Mouse (Mus musculus): ENCODE data around the gene Ube2q1. TPM values are rescaled to one million over a fixed set of nuclear protein-coding genes. Genes with fewer than 3 reads are reported as not detected.

Ube2q1 gene
- polyA plus RNA-seq, 1 experiment from 2014 or later, result 3.3 TPM

GRCm38 (mm10) chr3:89780102-89780501 lies 6.7 kb downstream of the Ube2q1 start:
- H3K4me3 ChIP-seq (ENCODE audit: low read depth, low read length), result no peak overlapping the region
- H3K9ac ChIP-seq (ENCODE audit: low read depth, low read length), result no peak overlapping the region
- ATAC-seq (ENCODE audit: low read depth), result no peak
- H3K4me2 ChIP-seq (ENCODE audit: low read depth, low read length), result no peak overlapping the region
- no peaks in the 10 kb centered on the region for H3K9me3 ChIP-seq (replicated peaks; ENCODE audit: control insufficient read depth, low read length)
- 64% methylated on average over 4 of the region's 4 CpGs for WGBS (ENCODE audit: insufficient replicate concordance)
- peaks cover 4% of the 10 kb centered on the region for H3K4me1 ChIP-seq (ENCODE audit: control insufficient read depth, low read depth, low read length)
- H3K27me3 ChIP-seq (ENCODE audit: control insufficient read depth, insufficient read depth, low read depth, low read length), result no peaks in the 10 kb centered on the region
- H3K27ac ChIP-seq (ENCODE audit: low read length), result no peak overlapping the region
- H3K36me3 ChIP-seq (ENCODE audit: control insufficient read depth, insufficient read depth), result peaks cover 44% of the 10 kb centered on the region

DNA sequence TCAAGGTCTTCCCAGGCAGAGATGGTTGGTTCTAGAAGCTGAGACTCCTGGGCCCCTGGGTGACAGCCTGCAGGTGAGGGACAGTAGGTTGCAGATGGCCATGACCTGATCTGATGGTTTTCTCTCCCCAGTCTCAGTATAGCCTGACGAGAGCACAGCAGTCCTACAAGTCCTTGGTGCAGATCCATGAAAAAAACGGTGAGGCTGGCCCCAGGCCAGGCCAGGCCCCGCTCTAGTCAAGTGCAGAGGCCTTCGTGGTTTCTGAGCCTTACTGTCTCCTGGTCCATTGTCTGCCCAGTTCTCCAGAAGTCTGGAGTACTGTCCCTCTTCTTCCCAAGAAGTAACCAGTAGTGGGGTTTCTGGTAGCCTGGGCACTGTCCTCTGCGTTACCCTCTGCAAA lies 8.2 kb downstream of the Ube2q1 start:
- H3K4me3 ChIP-seq (ENCODE audit: low read depth, low read length), result no peak overlapping the region
- no peaks in the 10 kb centered on the region for H3K4me1 ChIP-seq (ENCODE audit: control insufficient read depth, low read depth, low read length)
- H3K27me3 ChIP-seq (ENCODE audit: control insufficient read depth, insufficient read depth, low read depth, low read length), result no peaks in the 10 kb centered on the region
- no peak overlapping the region for H3K4me2 ChIP-seq (ENCODE audit: low read depth, low read length)
- 73% methylated on average over 5 of the region's 5 CpGs for WGBS (ENCODE audit: insufficient replicate concordance)
- H3K36me3 ChIP-seq (ENCODE audit: control insufficient read depth, insufficient read depth), result peaks cover 39% of the 10 kb centered on the region
- no peak overlapping the region for H3K27ac ChIP-seq (ENCODE audit: low read length)
- no peak overlapping the region for H3K9ac ChIP-seq (ENCODE audit: low read depth, low read length)
- no peak for ATAC-seq (ENCODE audit: low read depth)
- H3K9me3 ChIP-seq (replicated peaks; ENCODE audit: control insufficient read depth, low read length), result no peaks in the 10 kb centered on the region

- no peaks in the 10 kb centered on the region; the same call in 1 of the 2 replicates for H3K27me3 ChIP-seq (ENCODE audit: control insufficient read depth, insufficient read depth, low read depth, low read length)
- peak; percentile 62 for ATAC-seq (ENCODE audit: low read depth)
- no peaks in the 10 kb centered on the region for H3K4me1 ChIP-seq (ENCODE audit: control insufficient read depth, low read depth, low read length)
- H3K4me2 ChIP-seq (ENCODE audit: low read depth, low read length), result peak overlapping the region; percentile 38
- no peak overlapping the region for H3K27ac ChIP-seq (ENCODE audit: low read length)
- peaks cover 13% of the 10 kb centered on the region for H3K36me3 ChIP-seq (ENCODE audit: control insufficient read depth, insufficient read depth)
- H3K4me3 ChIP-seq (ENCODE audit: low read depth, low read length), result no peak overlapping the region
- H3K9ac ChIP-seq (ENCODE audit: low read depth, low read length), result no peak overlapping the region
- WGBS (ENCODE audit: insufficient replicate concordance), result 16% methylated on average over 11 of the region's 11 CpGs
- H3K9me3 ChIP-seq (replicated peaks; ENCODE audit: control insufficient read depth, low read length), result no peaks in the 10 kb centered on the region
Observed at GRCm38 (mm10) chr3:89784991-89785753, 11.8 kb downstream of the Ube2q1 start.

DNA sequence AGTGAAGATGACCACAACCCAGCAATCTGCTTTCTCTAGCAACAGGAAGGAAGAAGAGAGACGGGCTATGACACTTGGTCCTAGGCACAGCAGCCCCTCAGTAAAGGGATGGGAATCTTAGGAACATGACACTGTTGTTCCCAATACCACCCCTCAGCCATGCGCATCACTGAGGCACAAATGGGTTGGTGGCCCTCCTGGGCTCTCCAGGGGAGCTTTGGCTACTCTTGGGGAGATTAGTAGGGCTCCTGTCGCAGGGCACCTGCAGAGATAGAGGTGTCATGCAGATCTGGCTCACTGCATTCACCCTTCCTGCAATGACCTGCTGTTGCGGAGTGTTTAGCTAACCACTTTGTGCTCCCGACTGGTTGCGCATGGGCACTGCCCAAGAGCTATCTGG lies 12.9 kb downstream of the Ube2q1 start:
- H3K27me3 ChIP-seq (ENCODE audit: control insufficient read depth, insufficient read depth, low read depth, low read length), result no peaks in the 10 kb centered on the region; the same call in 1 of the 2 replicates
- no peak for ATAC-seq (ENCODE audit: low read depth)
- H3K27ac ChIP-seq (ENCODE audit: low read length), result no peak overlapping the region
- no peak overlapping the region for H3K9ac ChIP-seq (ENCODE audit: low read depth, low read length)
- H3K4me3 ChIP-seq (ENCODE audit: low read depth, low read length), result no peak overlapping the region
- no peak overlapping the region for H3K4me2 ChIP-seq (ENCODE audit: low read depth, low read length)
- no peaks in the 10 kb centered on the region for H3K9me3 ChIP-seq (replicated peaks; ENCODE audit: control insufficient read depth, low read length)
- no peaks in the 10 kb centered on the region for H3K4me1 ChIP-seq (ENCODE audit: control insufficient read depth, low read depth, low read length)
- WGBS (ENCODE audit: insufficient replicate concordance), result 70% methylated on average over 6 of the region's 6 CpGs
- H3K36me3 ChIP-seq (ENCODE audit: control insufficient read depth, insufficient read depth), result peaks cover 8% of the 10 kb centered on the region; the same call in 1 of the 2 replicates

- Histone ChIP-seq H3K4me3 (ENCODE audit: low read depth, low read length) (no peak overlapping the region), H3K27ac (ENCODE audit: low read length) (no peak overlapping the region), H3K36me3 (ENCODE audit: control insufficient read depth, insufficient read depth) (no peaks in the 10 kb centered on the region), H3K4me2 (ENCODE audit: low read depth, low read length) (no peak overlapping the region), H3K27me3 (ENCODE audit: control insufficient read depth, insufficient read depth, low read depth, low read length) (no peaks in the 10 kb centered on the region; the same call in 1 of the 2 replicates), H3K4me1 (ENCODE audit: control insufficient read depth, low read depth, low read length) (no peaks in the 10 kb centered on the region), H3K9ac (ENCODE audit: low read depth, low read length) (no peak overlapping the region), H3K9me3 (replicated peaks; ENCODE audit: control insufficient read depth, low read length) (no peaks in the 10 kb centered on the region)
- no peak for ATAC-seq (ENCODE audit: low read depth)
- WGBS (ENCODE audit: insufficient replicate concordance), result 64% methylated on average over 16 of the region's 16 CpGs
Observed at GRCm38 (mm10) chr3:89788680-89789352, 15.4 kb downstream of the Ube2q1 start.

DNA sequence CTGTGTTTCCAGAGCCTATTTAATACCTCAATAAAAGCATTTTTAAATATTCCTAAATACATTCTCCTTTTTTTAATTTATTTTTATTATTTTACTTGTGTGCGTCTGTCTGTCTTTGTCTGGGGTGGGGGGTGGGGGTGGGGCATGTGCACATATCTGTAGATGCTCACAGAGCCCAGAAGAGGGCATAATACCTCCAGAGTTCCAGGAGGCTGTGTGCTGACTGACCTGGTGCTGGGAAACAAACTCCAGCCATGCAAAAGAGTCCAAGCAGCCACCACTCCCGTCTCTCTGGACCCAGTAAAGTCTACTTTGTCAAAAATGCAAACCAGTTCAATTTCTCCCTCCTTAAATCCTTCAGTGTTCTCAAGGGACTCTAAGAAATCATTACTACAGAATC lies 21.2 kb downstream of the Ube2q1 start:
- H3K9me3 ChIP-seq (replicated peaks; ENCODE audit: control insufficient read depth, low read length), result no peaks in the 10 kb centered on the region
- no peak overlapping the region for H3K27ac ChIP-seq (ENCODE audit: low read length)
- H3K4me3 ChIP-seq (ENCODE audit: low read depth, low read length), result no peak overlapping the region
- no peaks in the 10 kb centered on the region for H3K27me3 ChIP-seq (ENCODE audit: control insufficient read depth, insufficient read depth, low read depth, low read length)
- H3K36me3 ChIP-seq (ENCODE audit: control insufficient read depth, insufficient read depth), result no peaks in the 10 kb centered on the region
- no peak for ATAC-seq (ENCODE audit: low read depth)
- WGBS (ENCODE audit: insufficient replicate concordance), result 57% methylated on average over 2 of the region's 2 CpGs
- H3K4me2 ChIP-seq (ENCODE audit: low read depth, low read length), result no peak overlapping the region
- H3K4me1 ChIP-seq (ENCODE audit: control insufficient read depth, low read depth, low read length), result no peaks in the 10 kb centered on the region
- no peak overlapping the region for H3K9ac ChIP-seq (ENCODE audit: low read depth, low read length)

- H3K27ac ChIP-seq (ENCODE audit: low read length), result no peak overlapping the region
- no peak for ATAC-seq (ENCODE audit: low read depth)
- no peak overlapping the region for H3K9ac ChIP-seq (ENCODE audit: low read depth, low read length)
- no peaks in the 10 kb centered on the region for H3K27me3 ChIP-seq (ENCODE audit: control insufficient read depth, insufficient read depth, low read depth, low read length)
- WGBS (ENCODE audit: insufficient replicate concordance), result 52% methylated on average over 5 of the region's 5 CpGs
- H3K9me3 ChIP-seq (replicated peaks; ENCODE audit: control insufficient read depth, low read length), result no peaks in the 10 kb centered on the region
- H3K36me3 ChIP-seq (ENCODE audit: control insufficient read depth, insufficient read depth), result no peaks in the 10 kb centered on the region
- no peaks in the 10 kb centered on the region for H3K4me1 ChIP-seq (ENCODE audit: control insufficient read depth, low read depth, low read length)
- H3K4me3 ChIP-seq (ENCODE audit: low read depth, low read length), result no peak overlapping the region
- H3K4me2 ChIP-seq (ENCODE audit: low read depth, low read length), result no peak overlapping the region
Observed at GRCm38 (mm10) chr3:89795746-89796145, 22.3 kb downstream of the Ube2q1 start.

DNA sequence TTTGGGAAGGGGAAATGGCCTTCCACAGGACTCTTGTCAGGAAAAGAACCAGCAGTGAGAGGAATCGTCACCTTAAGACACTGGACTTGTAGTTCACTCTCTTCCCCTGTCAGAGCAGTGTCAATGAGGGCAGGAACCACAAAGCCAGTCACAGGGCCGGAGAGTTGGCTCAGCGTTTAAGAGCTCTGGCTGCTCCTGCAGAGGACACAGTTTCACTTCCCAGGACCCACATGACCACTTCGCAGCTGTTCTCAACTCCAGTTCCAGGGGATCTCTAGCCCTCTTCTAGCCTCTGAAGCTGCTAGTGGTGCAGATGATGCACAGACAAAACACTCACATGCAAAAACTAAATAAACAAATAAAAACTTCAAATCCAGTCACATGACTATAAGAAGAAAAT lies 22.9 kb downstream of the Ube2q1 start:
- Histone ChIP-seq H3K4me2 (ENCODE audit: low read depth, low read length) (no peak overlapping the region), H3K4me1 (ENCODE audit: control insufficient read depth, low read depth, low read length) (no peaks in the 10 kb centered on the region), H3K27ac (ENCODE audit: low read length) (no peak overlapping the region), H3K9ac (ENCODE audit: low read depth, low read length) (no peak overlapping the region), H3K9me3 (replicated peaks; ENCODE audit: control insufficient read depth, low read length) (no peaks in the 10 kb centered on the region), H3K4me3 (ENCODE audit: low read depth, low read length) (no peak overlapping the region), H3K36me3 (ENCODE audit: control insufficient read depth, insufficient read depth) (no peaks in the 10 kb centered on the region), H3K27me3 (ENCODE audit: control insufficient read depth, insufficient read depth, low read depth, low read length) (no peaks in the 10 kb centered on the region)
- WGBS (ENCODE audit: insufficient replicate concordance), result 18% methylated on average over 4 of the region's 4 CpGs
- ATAC-seq (ENCODE audit: low read depth), result 0 out of 2 replicates have a peak, but pooled peaks have one; percentile 32

DNA sequence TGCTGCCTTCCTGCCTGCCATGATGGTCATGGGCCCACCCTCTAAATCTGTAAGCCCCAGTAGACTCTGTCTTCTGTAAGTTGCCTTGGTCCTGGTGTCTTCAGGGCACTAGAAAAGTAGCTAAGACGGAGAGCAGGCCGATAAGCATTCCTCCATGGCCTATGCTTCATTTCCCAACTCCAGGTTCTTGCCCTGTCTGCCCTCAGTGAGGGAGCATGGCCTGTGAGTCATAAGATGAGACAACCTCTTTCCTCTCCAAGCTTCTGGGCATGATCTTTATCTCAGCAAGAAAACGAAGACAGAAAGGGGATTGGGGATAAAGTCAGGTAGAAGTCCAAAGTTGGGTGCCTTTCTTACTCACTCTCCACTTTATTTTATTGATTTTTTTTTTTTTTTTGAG lies 25.1 kb downstream of the Ube2q1 start:
- Histone ChIP-seq H3K9me3 (replicated peaks; ENCODE audit: control insufficient read depth, low read length) (no peaks in the 10 kb centered on the region), H3K27ac (ENCODE audit: low read length) (no peak overlapping the region), H3K4me2 (ENCODE audit: low read depth, low read length) (no peak overlapping the region), H3K27me3 (ENCODE audit: control insufficient read depth, insufficient read depth, low read depth, low read length) (no peaks in the 10 kb centered on the region), H3K9ac (ENCODE audit: low read depth, low read length) (no peak overlapping the region), H3K36me3 (ENCODE audit: control insufficient read depth, insufficient read depth) (no peaks in the 10 kb centered on the region), H3K4me1 (ENCODE audit: control insufficient read depth, low read depth, low read length) (no peaks in the 10 kb centered on the region; the same call in 1 of the 2 replicates), H3K4me3 (ENCODE audit: low read depth, low read length) (no peak overlapping the region)
- ATAC-seq (ENCODE audit: low read depth), result no peak
- 58% methylated on average over 3 of the region's 3 CpGs for WGBS (ENCODE audit: insufficient replicate concordance)
